Mouse (Mus musculus): Measurements from ENCODE around the gene Agpat3.

- TF ChIP-seq CTCF (IDR thresholded peaks at IDR 0.05; ENCODE audit: low read depth, low read length): no peak
- TF ChIP-seq POLR2A (IDR thresholded peaks at IDR 0.05; ENCODE audit: extremely low read depth, insufficient read depth, low read length): no peak
Observed at GRCm38 (mm10) chr10:78228560-78228928, 123.7 kb downstream of the Agpat3 start.
